Mouse (Mus musculus) embryo, embryonic 10 days (tissue): ENCODE data around the gene Lrrc55.
A peak's percentile ranks its signal among the peaks of the same experiment; 100 is the strongest.

Source experiments
- DNase-seq: peaks from one replicate; pipeline ENCODE4 v3.0.0-alpha.2; 2015; ENCODE audit warnings: low spot score

Lrrc55 gene

GRCm38 (mm10) chr2:85132204-85132603 is 64.8 kb downstream of the Lrrc55 start:
- no peak for DNase-seq

GRCm38 (mm10) chr2:85131724-85132123 is 65.3 kb downstream of the Lrrc55 start:
- peak; percentile 20 for DNase-seq

- no peak for DNase-seq
Observed at GRCm38 (mm10) chr2:85131226-85131625, 65.8 kb downstream of the Lrrc55 start.

- DNase-seq = no peak
Observed at GRCm38 (mm10) chr2:85129496-85129971, 67.5 kb downstream of the Lrrc55 start.

GRCm38 (mm10) chr2:85123869-85124535 is 73.0 kb downstream of the Lrrc55 start:
- DNase-seq = peak; percentile 90

- DNase-seq = peak; percentile 89
Observed at GRCm38 (mm10) chr2:85123187-85123868, 73.7 kb downstream of the Lrrc55 start.
